Mouse (Mus musculus) olfactory bulb, adult 2 months (tissue): ENCODE data around the gene Slc26a11. TPM values are rescaled to one million over a fixed set of nuclear protein-coding genes. Genes with fewer than 3 reads are reported as not detected.

Experiments used
- H3K27ac ChIP-seq: fragments of 200-500 bp; 2 replicates; pipeline ENCODE4 v1.5.1; 2012; ENCODE audit warnings: low read depth, low read length; ENCODE audit not compliant: insufficient read depth
- H3K4me1 ChIP-seq: fragments of 200-500 bp; 2 replicates; pipeline ENCODE4 v1.6.1; 2012; ENCODE audit warnings: low read length; ENCODE audit not compliant: control insufficient read depth, insufficient read depth
- H3K4me3 ChIP-seq: fragments of 200-500 bp; 2 replicates; pipeline ENCODE4 v1.5.1; 2012; ENCODE audit warnings: mild to moderate bottlenecking, low read depth, low read length, moderate library complexity; ENCODE audit not compliant: insufficient read depth
- CTCF ChIP-seq: fragments of 200-500 bp; IDR thresholded peaks from 2 replicates; pipeline ENCODE4 v1.5.1; 2012; ENCODE audit warnings: low read depth, mild to moderate bottlenecking, low read length, moderate library complexity; ENCODE audit not compliant: insufficient read depth
- POLR2A ChIP-seq: fragments of 200-500 bp; IDR thresholded peaks from 2 replicates; pipeline ENCODE4 v1.6.1; 2012; ENCODE audit warnings: mild to moderate bottlenecking, low read depth, low read length, moderate library complexity; ENCODE audit not compliant: insufficient read depth
- WGBS: fragments of 180-500 bp; shearing (Covaris S2); methylation state at CpG from one replicate; pipeline ENCODE4 v1.1.7; 2018; 5-methylcytosine and 5-hydroxymethylcytosine counted together
- polyA plus RNA-seq: library from polyadenylated mRNA; stranded (reverse); fragments of >200 nt; gene quantifications from 2 replicates; pipeline ENCODE4 v1.2.4, GENCODE M21; 2012; ENCODE audit warnings: low replicate concordance; ENCODE audit not compliant: missing spikeins, insufficient read depth, insufficient read length

Slc26a11 gene
- polyA plus RNA-seq, 1 experiment, result not detected

- TF ChIP-seq CTCF, result no peak
- Histone ChIP-seq H3K4me3 (no peak overlapping the region), H3K4me1 (peaks cover 23% of the 10 kb centered on the region), H3K27ac (no peak overlapping the region)
- WGBS, result 81% methylated on average over 6 of the region's 6 CpGs
These were observed 38.9 kb downstream of the Slc26a11 start for GRCm38 (mm10) chr11:119394210-119394609.

- H3K27ac ChIP-seq, result no peak overlapping the region
- no peak overlapping the region for H3K4me3 ChIP-seq
- WGBS, result 47% methylated on average over 7 of the region's 7 CpGs
- peaks cover 14% of the 10 kb centered on the region for H3K4me1 ChIP-seq
- TF ChIP-seq POLR2A, result no peak
These were observed 40.0 kb downstream of the Slc26a11 start for GRCm38 (mm10) chr11:119395394-119395793.

- no peak overlapping the region for H3K27ac ChIP-seq
- peaks cover 10% of the 10 kb centered on the region for H3K4me1 ChIP-seq
- no peak overlapping the region for H3K4me3 ChIP-seq
- TF ChIP-seq CTCF (no peak), POLR2A (no peak)
- 52% methylated on average over 13 of the region's 13 CpGs for WGBS
These were observed 40.6 kb downstream of the Slc26a11 start for GRCm38 (mm10) chr11:119395931-119396330.

- no peak overlapping the region for H3K4me3 ChIP-seq
- TF ChIP-seq CTCF (no peak), POLR2A (no peak)
- peaks cover 10% of the 10 kb centered on the region; the same call in 1 of the 2 replicates for H3K4me1 ChIP-seq
- 81% methylated on average over 7 of the region's 7 CpGs for WGBS
- no peak overlapping the region for H3K27ac ChIP-seq
These were observed 41.1 kb downstream of the Slc26a11 start for GRCm38 (mm10) chr11:119396461-119396860.

- Histone ChIP-seq H3K4me1 (no peaks in the 10 kb centered on the region), H3K27ac (no peak overlapping the region), H3K4me3 (no peak overlapping the region)
- no peak for TF ChIP-seq POLR2A
- TF ChIP-seq CTCF, result no peak
- WGBS, result 76% methylated on average over 11 of the region's 11 CpGs
These were observed 47.3 kb downstream of the Slc26a11 start for GRCm38 (mm10) chr11:119402501-119403160.

GRCm38 (mm10) chr11:119404627-119405026 is 49.3 kb downstream of the Slc26a11 start:
- Histone ChIP-seq H3K27ac (no peak overlapping the region), H3K4me3 (no peak overlapping the region), H3K4me1 (no peaks in the 10 kb centered on the region)
- WGBS, result 61% methylated on average over 5 of the region's 5 CpGs
- TF ChIP-seq CTCF (no peak), POLR2A (no peak)

GRCm38 (mm10) chr11:119407381-119407780 is 52.0 kb downstream of the Slc26a11 start:
- H3K4me3 ChIP-seq, result no peak overlapping the region
- WGBS, result 93% methylated on average over 6 of the region's 6 CpGs

GRCm38 (mm10) chr11:119407977-119408376 is 52.6 kb downstream of the Slc26a11 start:
- 62% methylated on average over 5 of the region's 5 CpGs for WGBS
- no peak overlapping the region for H3K4me3 ChIP-seq
- TF ChIP-seq CTCF, result no peak
- TF ChIP-seq POLR2A, result no peak
- H3K27ac ChIP-seq, result no peak overlapping the region
- no peaks in the 10 kb centered on the region for H3K4me1 ChIP-seq

More at GRCm38 (mm10) chr11:119407381-119407780, 52.0 kb downstream of the Slc26a11 start:
- H3K4me1 ChIP-seq, result no peaks in the 10 kb centered on the region
- TF ChIP-seq CTCF, result no peak
- TF ChIP-seq POLR2A, result no peak
- no peak overlapping the region for H3K27ac ChIP-seq

- no peak for TF ChIP-seq CTCF
- Histone ChIP-seq H3K4me3 (no peak overlapping the region), H3K27ac (no peak overlapping the region), H3K4me1 (no peaks in the 10 kb centered on the region)
- 77% methylated on average over 16 of the region's 16 CpGs for WGBS
These were observed 64.2 kb downstream of the Slc26a11 start for GRCm38 (mm10) chr11:119419327-119420118.

- WGBS, result 89% methylated on average over 5 of the region's 5 CpGs
- TF ChIP-seq POLR2A, result no peak
- TF ChIP-seq CTCF, result no peak
These were observed 65.1 kb downstream of the Slc26a11 start for GRCm38 (mm10) chr11:119420426-119420825.

More at GRCm38 (mm10) chr11:119420426-119420825, 65.1 kb downstream of the Slc26a11 start:
- H3K4me1 ChIP-seq, result no peaks in the 10 kb centered on the region
- no peak overlapping the region for H3K27ac ChIP-seq
- H3K4me3 ChIP-seq, result no peak overlapping the region
